Mouse (Mus musculus): Measurements from ENCODE around the gene Ano3. TPM values are rescaled to one million over a fixed set of nuclear protein-coding genes. Genes with fewer than 3 reads are reported as not detected.

The Ano3 gene
- polyA plus RNA-seq, 1 experiment, result 19.4 TPM

- TF ChIP-seq POLR2A (IDR thresholded peaks at IDR 0.05; ENCODE audit: low read depth, low read length) (no peak), CTCF (IDR thresholded peaks at IDR 0.05; ENCODE audit: borderline replicate concordance, insufficient read depth, low read length) (no peak)
- H3K4me1 ChIP-seq (ENCODE audit: control insufficient read depth, insufficient read depth, low read length), result no peaks in the 10 kb centered on the region
- no peak overlapping the region for H3K27ac ChIP-seq (ENCODE audit: insufficient read depth, low read length)
- no peak overlapping the region for H3K4me3 ChIP-seq (ENCODE audit: insufficient read depth, low read length)
These were observed 111.0 kb downstream of the Ano3 start for GRCm38 (mm10) chr2:110839559-110840243.

DNA sequence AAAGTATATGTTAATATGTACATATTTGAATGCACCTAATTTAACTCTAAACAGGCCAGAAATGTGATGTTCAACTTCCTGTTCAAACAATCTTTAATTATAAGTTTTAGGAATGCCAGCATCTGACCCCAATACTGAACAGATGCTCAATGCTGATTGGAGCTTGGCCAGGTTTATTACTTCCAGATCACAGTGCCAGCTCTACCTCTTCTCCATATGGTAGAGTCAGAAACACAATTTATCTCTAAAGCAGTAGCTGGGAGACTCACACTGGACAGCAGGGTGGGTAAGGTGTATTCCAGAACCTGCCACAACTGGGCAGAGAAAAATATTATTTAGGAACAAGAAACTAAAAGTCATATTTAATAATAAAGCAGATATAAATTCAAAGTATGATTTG is 134.5 kb downstream of the Ano3 start:
- Histone ChIP-seq H3K4me1 (ENCODE audit: control insufficient read depth, insufficient read depth, low read length) (no peaks in the 10 kb centered on the region), H3K4me3 (ENCODE audit: insufficient read depth, low read length) (no peak overlapping the region), H3K27ac (ENCODE audit: insufficient read depth, low read length) (no peak overlapping the region)
- no peak for TF ChIP-seq POLR2A (IDR thresholded peaks at IDR 0.05; ENCODE audit: low read depth, low read length)
- TF ChIP-seq CTCF (IDR thresholded peaks at IDR 0.05; ENCODE audit: borderline replicate concordance, insufficient read depth, low read length), result no peak

DNA sequence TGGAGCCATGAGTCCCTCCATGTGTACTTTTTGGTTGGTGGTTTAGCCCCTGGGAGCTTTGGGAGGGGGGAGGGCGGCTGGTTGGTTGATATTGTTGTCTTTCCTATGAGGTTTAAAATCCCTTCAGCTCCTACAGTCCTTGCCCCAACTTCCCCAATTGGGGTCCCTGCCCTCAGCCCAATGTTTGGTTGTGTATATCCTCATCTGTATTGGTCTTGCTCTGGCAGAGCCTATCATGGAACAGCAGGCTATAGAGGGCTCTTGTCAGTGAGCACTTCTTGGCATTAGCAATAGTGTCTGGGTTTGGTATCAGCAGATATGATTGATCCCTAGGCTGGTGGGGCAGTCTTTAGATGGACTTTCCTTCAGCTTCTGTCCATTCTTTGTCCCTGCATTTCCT is 135.8 kb downstream of the Ano3 start:
- TF ChIP-seq POLR2A (IDR thresholded peaks at IDR 0.05; ENCODE audit: low read depth, low read length), result no peak
- no peak for TF ChIP-seq CTCF (IDR thresholded peaks at IDR 0.05; ENCODE audit: borderline replicate concordance, insufficient read depth, low read length)
- H3K4me1 ChIP-seq (ENCODE audit: control insufficient read depth, insufficient read depth, low read length), result no peaks in the 10 kb centered on the region
- no peak overlapping the region for H3K27ac ChIP-seq (ENCODE audit: insufficient read depth, low read length)
- H3K4me3 ChIP-seq (ENCODE audit: insufficient read depth, low read length), result no peak overlapping the region

- TF ChIP-seq CTCF (IDR thresholded peaks at IDR 0.05; ENCODE audit: borderline replicate concordance, insufficient read depth, low read length), result no peak
- no peak for TF ChIP-seq POLR2A (IDR thresholded peaks at IDR 0.05; ENCODE audit: low read depth, low read length)
- Histone ChIP-seq H3K4me3 (ENCODE audit: insufficient read depth, low read length) (no peak overlapping the region), H3K4me1 (ENCODE audit: control insufficient read depth, insufficient read depth, low read length) (no peaks in the 10 kb centered on the region), H3K27ac (ENCODE audit: insufficient read depth, low read length) (no peak overlapping the region)
These were observed 144.2 kb downstream of the Ano3 start for GRCm38 (mm10) chr2:110806302-110807093.

- TF ChIP-seq POLR2A (IDR thresholded peaks at IDR 0.05; ENCODE audit: low read depth, low read length) (no peak), CTCF (IDR thresholded peaks at IDR 0.05; ENCODE audit: borderline replicate concordance, insufficient read depth, low read length) (no peak)
- Histone ChIP-seq H3K27ac (ENCODE audit: insufficient read depth, low read length) (no peak overlapping the region), H3K4me3 (ENCODE audit: insufficient read depth, low read length) (no peak overlapping the region), H3K4me1 (ENCODE audit: control insufficient read depth, insufficient read depth, low read length) (no peaks in the 10 kb centered on the region)
These were observed 154.8 kb downstream of the Ano3 start for GRCm38 (mm10) chr2:110795928-110796327.

DNA sequence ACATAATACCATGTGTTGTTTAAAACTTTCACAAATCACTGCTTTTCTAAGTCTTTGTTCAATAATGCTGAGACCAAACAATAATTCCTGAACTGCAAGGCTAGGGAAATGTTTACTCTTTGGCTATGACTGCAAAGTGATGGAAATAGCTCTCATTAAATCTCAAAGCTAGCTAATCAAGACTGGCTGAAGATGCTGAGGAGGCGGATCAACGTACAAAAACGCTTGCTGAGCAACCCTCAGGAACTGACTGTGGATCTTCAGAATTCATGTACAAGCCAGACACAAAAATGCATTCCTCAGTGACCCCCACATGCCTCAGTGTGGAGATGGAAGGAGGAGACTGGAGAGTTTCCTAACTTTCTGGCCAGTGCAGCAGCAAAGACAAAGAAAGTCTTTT is 155.3 kb downstream of the Ano3 start:
- Histone ChIP-seq H3K27ac (ENCODE audit: insufficient read depth, low read length) (no peak overlapping the region), H3K4me1 (ENCODE audit: control insufficient read depth, insufficient read depth, low read length) (no peaks in the 10 kb centered on the region), H3K4me3 (ENCODE audit: insufficient read depth, low read length) (no peak overlapping the region)
- TF ChIP-seq CTCF (IDR thresholded peaks at IDR 0.05; ENCODE audit: borderline replicate concordance, insufficient read depth, low read length), result no peak
- no peak for TF ChIP-seq POLR2A (IDR thresholded peaks at IDR 0.05; ENCODE audit: low read depth, low read length)

- Histone ChIP-seq H3K27ac (ENCODE audit: insufficient read depth, low read length) (no peak overlapping the region), H3K4me3 (ENCODE audit: insufficient read depth, low read length) (no peak overlapping the region), H3K4me1 (ENCODE audit: control insufficient read depth, insufficient read depth, low read length) (no peaks in the 10 kb centered on the region)
- TF ChIP-seq POLR2A (IDR thresholded peaks at IDR 0.05; ENCODE audit: low read depth, low read length), result no peak
- no peak for TF ChIP-seq CTCF (IDR thresholded peaks at IDR 0.05; ENCODE audit: borderline replicate concordance, insufficient read depth, low read length)
These were observed 163.3 kb downstream of the Ano3 start for GRCm38 (mm10) chr2:110787396-110787795.

GRCm38 (mm10) chr2:110759434-110759833 is 191.3 kb downstream of the Ano3 start:
- Histone ChIP-seq H3K4me1 (ENCODE audit: control insufficient read depth, insufficient read depth, low read length) (no peaks in the 10 kb centered on the region), H3K27ac (ENCODE audit: insufficient read depth, low read length) (no peak overlapping the region), H3K4me3 (ENCODE audit: insufficient read depth, low read length) (no peak overlapping the region)
- TF ChIP-seq CTCF (IDR thresholded peaks at IDR 0.05; ENCODE audit: borderline replicate concordance, insufficient read depth, low read length) (no peak), POLR2A (IDR thresholded peaks at IDR 0.05; ENCODE audit: low read depth, low read length) (no peak)

- no peak overlapping the region for H3K4me3 ChIP-seq (ENCODE audit: insufficient read depth, low read length)
- TF ChIP-seq POLR2A (IDR thresholded peaks at IDR 0.05; ENCODE audit: low read depth, low read length) (no peak), CTCF (IDR thresholded peaks at IDR 0.05; ENCODE audit: borderline replicate concordance, insufficient read depth, low read length) (no peak)
- no peak overlapping the region for H3K27ac ChIP-seq (ENCODE audit: insufficient read depth, low read length)
- no peaks in the 10 kb centered on the region for H3K4me1 ChIP-seq (ENCODE audit: control insufficient read depth, insufficient read depth, low read length)
These were observed 193.2 kb downstream of the Ano3 start for GRCm38 (mm10) chr2:110757556-110757955.

DNA sequence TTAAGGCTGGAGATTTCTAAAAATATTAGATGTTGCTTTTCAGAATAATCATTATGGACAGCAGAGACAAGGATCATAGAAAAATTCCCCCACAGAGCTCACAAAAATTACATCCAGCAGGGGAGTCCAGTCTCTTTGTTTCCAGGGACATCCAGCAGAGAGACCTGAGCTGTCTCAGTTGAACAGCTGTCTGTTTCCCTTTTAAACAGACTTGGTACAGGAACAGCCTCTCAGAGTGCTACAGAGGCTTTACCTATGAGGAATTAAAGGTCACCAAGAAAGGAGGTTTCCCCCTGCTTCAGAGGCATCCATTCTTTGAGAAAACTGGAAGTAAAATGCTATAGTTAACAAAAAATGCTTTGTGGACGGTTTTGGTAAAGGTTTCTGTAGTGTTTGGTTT is 210.2 kb downstream of the Ano3 start:
- Histone ChIP-seq H3K4me1 (ENCODE audit: control insufficient read depth, insufficient read depth, low read length) (no peaks in the 10 kb centered on the region), H3K4me3 (ENCODE audit: insufficient read depth, low read length) (no peak overlapping the region), H3K27ac (ENCODE audit: insufficient read depth, low read length) (no peak overlapping the region)
- TF ChIP-seq POLR2A (IDR thresholded peaks at IDR 0.05; ENCODE audit: low read depth, low read length) (no peak), CTCF (IDR thresholded peaks at IDR 0.05; ENCODE audit: borderline replicate concordance, insufficient read depth, low read length) (no peak)
